Mouse (Mus musculus) hindbrain, embryonic 10.5 days (tissue): Measurements from ENCODE around the gene Bloc1s5. TPM values are rescaled to one million over a fixed set of nuclear protein-coding genes. Genes with fewer than 3 reads are reported as not detected.
A peak's percentile ranks its signal among the peaks of the same experiment; 100 is the strongest.

ENCODE experiments used
- DNase-seq: peaks from one replicate; pipeline ENCODE4 v3.0.0-alpha.2; 2017; ENCODE audit warnings: low spot score
- H3K27ac ChIP-seq: fragments of 300-500 bp; sonication (generic); 2 replicates; pipeline ENCODE4 v1.5.1; 2016; ENCODE audit warnings: mild to moderate bottlenecking, moderate library complexity
- H3K27me3 ChIP-seq: fragments of 300-500 bp; sonication (generic); 2 replicates; pipeline ENCODE4 v1.6.1; 2016; ENCODE audit warnings: mild to moderate bottlenecking; ENCODE audit not compliant: poor library complexity, insufficient read depth, severe bottlenecking
- H3K36me3 ChIP-seq: fragments of 300-500 bp; sonication (generic); 2 replicates; pipeline ENCODE4 v1.6.1; 2016; ENCODE audit warnings: mild to moderate bottlenecking, moderate library complexity
- H3K4me1 ChIP-seq: fragments of 300-500 bp; sonication (generic); replicated peaks from 2 replicates; pipeline ENCODE4 v1.6.1; 2016; ENCODE audit warnings: mild to moderate bottlenecking
- H3K4me3 ChIP-seq: fragments of 300-500 bp; sonication (generic); 2 replicates; pipeline ENCODE4 v1.5.1; 2016; ENCODE audit warnings: mild to moderate bottlenecking, moderate library complexity
- H3K9me3 ChIP-seq: fragments of 300-500 bp; sonication (generic); 2 replicates; pipeline ENCODE4 v1.6.1; 2016; ENCODE audit warnings: mild to moderate bottlenecking, moderate library complexity
- WGBS: fragments of 180-500 bp; shearing (Covaris S2); methylation state at CpG from one replicate; pipeline ENCODE4 v1.1.7; 2016; 5-methylcytosine and 5-hydroxymethylcytosine counted together
- polyA plus RNA-seq: library from polyadenylated mRNA; unstranded; fragments of >200 nt; fragmentation: Nextera tagmentation; extraction: Ambion mirVana; gene quantifications from 2 replicates; pipeline ENCODE4 v1.2.1, GENCODE M21; 2016

Bloc1s5 gene
- polyA plus RNA-seq, 1 experiment from 2014 or later = 25.8 TPM

GRCm38 (mm10) chr13:38586451-38586850, 48.5 kb downstream of the Bloc1s5 start:
- H3K27me3 ChIP-seq = no peaks in the 10 kb centered on the region
- 95% methylated on average over 4 of the region's 4 CpGs for WGBS
- H3K4me1 ChIP-seq = peaks cover 12% of the 10 kb centered on the region; the same call in 1 of the 2 replicates
- H3K4me3 ChIP-seq = no peak overlapping the region
- no peak overlapping the region for H3K27ac ChIP-seq
- no peaks in the 10 kb centered on the region for H3K36me3 ChIP-seq
- no peaks in the 10 kb centered on the region for H3K9me3 ChIP-seq
- DNase-seq = no peak

DNA sequence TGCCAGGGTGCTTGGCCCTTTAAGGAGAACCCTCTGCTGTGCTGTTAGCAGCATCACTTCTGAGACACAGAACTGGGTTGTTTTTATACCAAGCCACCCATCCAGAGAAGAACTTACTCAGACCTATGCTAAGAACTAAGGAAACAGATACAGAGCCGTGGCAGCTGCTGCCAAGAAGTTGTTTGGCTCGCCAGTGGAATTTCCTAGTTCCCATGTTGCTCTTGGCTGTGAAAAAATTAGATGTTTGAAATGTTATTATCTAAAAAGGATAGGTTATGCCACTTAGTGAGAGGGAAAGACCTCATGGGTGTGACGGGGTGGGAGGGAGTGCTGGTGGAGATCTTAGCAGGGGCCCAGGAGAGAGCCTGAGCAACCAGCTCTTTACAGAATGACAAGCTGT, 52.1 kb downstream of the Bloc1s5 start:
- 84% methylated on average over 3 of the region's 3 CpGs for WGBS
- H3K9me3 ChIP-seq = no peaks in the 10 kb centered on the region
- no peaks in the 10 kb centered on the region for H3K36me3 ChIP-seq
- no peaks in the 10 kb centered on the region for H3K4me1 ChIP-seq
- DNase-seq = no peak
- no peak overlapping the region for H3K4me3 ChIP-seq
- H3K27ac ChIP-seq = no peak overlapping the region
- H3K27me3 ChIP-seq = no peaks in the 10 kb centered on the region

- 68% methylated on average over 11 of the region's 11 CpGs for WGBS
- DNase-seq = peak; percentile 39
- Histone ChIP-seq H3K36me3 (no peaks in the 10 kb centered on the region), H3K27me3 (no peaks in the 10 kb centered on the region), H3K27ac (no peak overlapping the region), H3K9me3 (no peaks in the 10 kb centered on the region), H3K4me3 (no peak overlapping the region), H3K4me1 (no peaks in the 10 kb centered on the region)
These were observed 54.1 kb downstream of the Bloc1s5 start for GRCm38 (mm10) chr13:38580601-38581457.

DNA sequence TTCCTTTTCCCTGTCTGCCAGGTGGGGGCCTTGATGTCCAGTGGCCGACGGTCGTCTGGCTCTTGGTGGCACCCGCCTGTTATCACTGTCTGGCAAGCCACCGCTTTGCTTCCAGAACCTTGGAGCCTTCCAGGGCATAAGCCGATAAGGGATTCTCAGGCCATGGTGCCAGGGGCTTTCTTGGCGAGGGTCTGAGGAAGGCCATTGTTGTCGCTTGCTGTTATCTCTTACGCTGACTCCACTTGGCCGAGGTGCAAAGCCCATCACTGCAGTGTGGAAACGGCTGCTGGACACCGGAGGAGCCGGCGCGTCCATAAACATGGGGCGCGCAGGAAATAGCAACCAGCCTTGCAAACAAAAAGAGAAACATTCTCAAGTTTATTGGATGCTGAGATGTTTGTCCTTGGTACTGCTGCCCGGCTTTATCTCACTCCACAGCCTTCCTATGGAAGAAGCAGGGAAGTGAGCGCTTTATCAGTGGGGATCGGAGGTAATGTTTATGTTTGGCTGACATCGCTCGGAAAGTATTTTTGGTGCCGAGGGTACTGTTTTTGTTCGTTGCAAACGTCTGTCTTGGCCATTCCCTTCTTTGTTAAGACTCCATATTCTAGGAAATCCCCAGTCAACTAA, 54.8 kb downstream of the Bloc1s5 start:
- 84% methylated on average over 25 of the region's 25 CpGs for WGBS
- no peaks in the 10 kb centered on the region for H3K36me3 ChIP-seq
- no peak for DNase-seq

GRCm38 (mm10) chr13:38574668-38575067, 60.2 kb downstream of the Bloc1s5 start:
- Histone ChIP-seq H3K4me1 (0 out of 2 replicates have a peak, but pooled peaks cover under 1% of the 10 kb centered on the region), H3K36me3 (no peaks in the 10 kb centered on the region)
- 86% methylated on average over 3 of the region's 3 CpGs for WGBS

More for the DNA sequence above, 54.8 kb downstream of the Bloc1s5 start:
- no peaks in the 10 kb centered on the region for H3K4me1 ChIP-seq
- H3K27me3 ChIP-seq = no peaks in the 10 kb centered on the region
- H3K27ac ChIP-seq = no peak overlapping the region
- H3K4me3 ChIP-seq = no peak overlapping the region
- H3K9me3 ChIP-seq = no peaks in the 10 kb centered on the region

GRCm38 (mm10) chr13:38573281-38573680, 61.6 kb downstream of the Bloc1s5 start:
- 93% methylated on average over 1 of the region's 1 CpGs for WGBS
- Histone ChIP-seq H3K9me3 (no peaks in the 10 kb centered on the region), H3K27me3 (no peaks in the 10 kb centered on the region), H3K4me3 (no peak overlapping the region), H3K36me3 (no peaks in the 10 kb centered on the region), H3K27ac (no peak overlapping the region), H3K4me1 (0 out of 2 replicates have a peak, but pooled peaks cover 6% of the 10 kb centered on the region)
- no peak for DNase-seq

More at GRCm38 (mm10) chr13:38574668-38575067, 60.2 kb downstream of the Bloc1s5 start:
- Histone ChIP-seq H3K9me3 (no peaks in the 10 kb centered on the region), H3K4me3 (no peak overlapping the region), H3K27me3 (no peaks in the 10 kb centered on the region), H3K27ac (no peak overlapping the region)
- DNase-seq = no peak

DNA sequence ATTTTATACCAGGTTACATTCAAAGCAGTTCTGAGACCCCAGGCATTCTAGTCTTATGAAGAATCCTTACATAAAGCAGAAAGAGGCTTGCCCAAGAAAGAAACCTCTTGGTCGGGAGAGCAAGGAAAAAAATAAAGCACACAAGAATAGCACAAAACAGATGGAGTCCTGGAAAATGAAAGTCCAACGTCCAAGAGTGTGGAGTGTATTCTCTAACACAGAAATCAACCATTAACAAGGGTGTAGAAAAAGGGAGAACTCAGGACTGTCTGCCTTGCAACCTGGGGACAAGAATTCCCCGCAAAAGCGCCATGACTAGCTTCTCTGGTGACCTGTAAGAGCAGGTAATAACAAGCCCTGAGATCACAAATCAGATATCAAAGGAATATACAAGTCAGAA, 69.7 kb downstream of the Bloc1s5 start:
- 86% methylated on average over 4 of the region's 4 CpGs for WGBS

GRCm38 (mm10) chr13:38554611-38555010, 80.3 kb downstream of the Bloc1s5 start:
- H3K27me3 ChIP-seq = no peaks in the 10 kb centered on the region
- no peaks in the 10 kb centered on the region for H3K9me3 ChIP-seq
- 77% methylated on average over 11 of the region's 11 CpGs for WGBS
- H3K27ac ChIP-seq = no peak overlapping the region
- H3K36me3 ChIP-seq = no peaks in the 10 kb centered on the region
- H3K4me1 ChIP-seq = no peaks in the 10 kb centered on the region
- no peak for DNase-seq
- no peak overlapping the region for H3K4me3 ChIP-seq

More for the DNA sequence above, 69.7 kb downstream of the Bloc1s5 start:
- H3K36me3 ChIP-seq = no peaks in the 10 kb centered on the region
- H3K27ac ChIP-seq = no peak overlapping the region
- no peaks in the 10 kb centered on the region for H3K27me3 ChIP-seq
- H3K4me3 ChIP-seq = no peak overlapping the region
- H3K9me3 ChIP-seq = no peaks in the 10 kb centered on the region
- no peak for DNase-seq
- H3K4me1 ChIP-seq = 0 out of 2 replicates have a peak, but pooled peaks cover 6% of the 10 kb centered on the region

DNA sequence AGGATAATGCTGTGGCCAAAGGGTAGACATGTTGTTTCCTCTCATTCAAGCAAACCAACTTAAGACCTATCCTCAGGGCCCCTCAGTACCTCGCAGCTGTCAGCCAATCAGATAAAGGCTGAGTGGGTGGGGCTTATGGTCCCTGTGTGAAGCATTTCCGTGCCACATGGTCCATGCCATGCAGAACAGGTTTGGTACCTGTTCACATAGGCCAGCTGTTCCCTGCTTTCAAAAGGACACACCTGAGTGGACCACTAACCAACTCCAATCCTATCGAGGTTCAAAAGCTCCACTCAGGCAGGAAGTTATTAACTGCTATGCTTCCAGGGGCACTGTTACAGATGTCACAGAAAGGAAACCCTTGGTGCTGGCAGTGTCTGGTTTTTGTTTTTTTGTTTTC, 80.7 kb downstream of the Bloc1s5 start:
- Histone ChIP-seq H3K27ac (no peak overlapping the region), H3K9me3 (no peaks in the 10 kb centered on the region), H3K4me1 (no peaks in the 10 kb centered on the region), H3K27me3 (no peaks in the 10 kb centered on the region), H3K36me3 (no peaks in the 10 kb centered on the region), H3K4me3 (no peak overlapping the region)
- DNase-seq = no peak
- 84% methylated on average over 3 of the region's 3 CpGs for WGBS

DNA sequence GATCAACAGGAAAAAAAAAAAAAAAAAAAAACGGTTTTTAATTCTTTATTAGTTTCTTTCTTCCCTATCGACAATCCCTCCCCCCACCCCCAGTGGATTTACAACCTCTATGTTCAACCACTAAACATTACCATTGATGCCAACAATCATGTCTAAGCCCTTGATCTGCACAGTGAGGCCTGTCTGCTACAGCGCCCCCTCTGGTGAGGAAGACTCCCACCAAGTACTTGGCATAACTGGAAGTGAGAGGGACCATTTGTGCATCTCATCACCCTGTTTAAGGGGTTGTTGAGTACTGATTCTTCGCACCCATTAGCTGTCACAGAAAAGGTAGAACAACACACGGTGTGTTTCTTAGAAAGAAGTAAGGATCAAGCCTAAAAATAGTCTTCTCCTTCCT, 86.2 kb downstream of the Bloc1s5 start:
- Histone ChIP-seq H3K27me3 (no peaks in the 10 kb centered on the region), H3K36me3 (no peaks in the 10 kb centered on the region), H3K27ac (no peak overlapping the region), H3K4me3 (no peak overlapping the region), H3K9me3 (no peaks in the 10 kb centered on the region), H3K4me1 (no peaks in the 10 kb centered on the region)
- WGBS = 84% methylated on average over 5 of the region's 5 CpGs
- no peak for DNase-seq

DNA sequence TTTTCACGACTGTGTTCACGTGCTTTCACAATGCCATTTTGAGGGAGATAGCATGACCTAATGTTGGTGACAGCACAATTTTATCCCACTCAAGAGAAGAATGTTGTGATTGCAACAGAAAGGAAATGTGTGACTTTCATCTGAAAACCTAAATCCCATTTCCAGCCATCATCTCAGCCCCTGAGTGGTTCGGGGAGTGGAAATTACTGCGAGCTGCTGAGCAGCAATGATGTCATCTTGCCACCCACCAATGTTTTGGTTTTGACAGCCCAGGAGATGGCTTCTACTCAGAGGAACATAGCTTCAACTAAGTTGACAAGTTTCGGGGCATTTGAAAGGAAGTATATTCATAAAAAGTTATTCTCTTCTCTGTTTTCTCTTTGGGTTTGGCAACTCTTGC, 87.2 kb downstream of the Bloc1s5 start:
- 90% methylated on average over 5 of the region's 5 CpGs for WGBS

GRCm38 (mm10) chr13:38546754-38547153, 88.2 kb downstream of the Bloc1s5 start:
- no peak for DNase-seq
- Histone ChIP-seq H3K36me3 (no peaks in the 10 kb centered on the region), H3K9me3 (no peaks in the 10 kb centered on the region), H3K4me3 (no peak overlapping the region), H3K27ac (no peak overlapping the region), H3K27me3 (no peaks in the 10 kb centered on the region), H3K4me1 (no peaks in the 10 kb centered on the region)
- 85% methylated on average over 4 of the region's 4 CpGs for WGBS

More for the DNA sequence above, 87.2 kb downstream of the Bloc1s5 start:
- no peak for DNase-seq
- Histone ChIP-seq H3K27me3 (no peaks in the 10 kb centered on the region), H3K36me3 (no peaks in the 10 kb centered on the region), H3K27ac (no peak overlapping the region), H3K4me3 (no peak overlapping the region), H3K4me1 (no peaks in the 10 kb centered on the region), H3K9me3 (no peaks in the 10 kb centered on the region)

- no peaks in the 10 kb centered on the region for H3K9me3 ChIP-seq
- H3K27ac ChIP-seq = no peak overlapping the region
- no peaks in the 10 kb centered on the region for H3K36me3 ChIP-seq
- 74% methylated on average over 3 of the region's 3 CpGs for WGBS
- no peak for DNase-seq
- H3K4me3 ChIP-seq = no peak overlapping the region
- no peaks in the 10 kb centered on the region for H3K27me3 ChIP-seq
- H3K4me1 ChIP-seq = no peaks in the 10 kb centered on the region
These were observed 89.4 kb downstream of the Bloc1s5 start for GRCm38 (mm10) chr13:38545460-38545859.
